Mouse (Mus musculus): ENCODE measurements around the gene Ifitm2. TPM values are rescaled to one million over a fixed set of nuclear protein-coding genes. Genes with fewer than 3 reads are reported as not detected.

Ifitm2 gene
- polyA plus RNA-seq, 1 experiment from 2014 or later = 798 TPM

GRCm38 (mm10) chr7:140907697-140908096 lies 48.1 kb downstream of the Ifitm2 start:
- no peaks in the 10 kb centered on the region for H3K36me3 ChIP-seq (replicated peaks; ENCODE audit: insufficient read depth, low read length)
- no peak for DNase-seq
- H3K9ac ChIP-seq (replicated peaks) = no peak overlapping the region
- H3K4me1 ChIP-seq (ENCODE audit: insufficient read depth) = peaks cover 5% of the 10 kb centered on the region
- H3K4me3 ChIP-seq (ENCODE audit: low read depth, low read length) = no peak overlapping the region
- TF ChIP-seq CTCF (IDR thresholded peaks at IDR 0.05; ENCODE audit: low read depth) = peak; percentile 40
- TF ChIP-seq EP300 (IDR thresholded peaks at IDR 0.05; ENCODE audit: low read depth) = no peak
- peak overlapping the region; percentile 86 for H3K27ac ChIP-seq (ENCODE audit: low read depth)
- no peak for ATAC-seq
- peak overlapping the region; percentile 64 for H3K4me2 ChIP-seq (ENCODE audit: low read depth, low read length)
- WGBS (ENCODE audit: insufficient replicate concordance) = 75% methylated on average over 7 of the region's 7 CpGs
- H3K27me3 ChIP-seq (ENCODE audit: insufficient read depth, low read length) = no peaks in the 10 kb centered on the region
- H3K9me3 ChIP-seq (ENCODE audit: low read length) = no peaks in the 10 kb centered on the region

- H3K9ac ChIP-seq (replicated peaks) = peak overlapping the region; percentile 61
- H3K27ac ChIP-seq (ENCODE audit: low read depth) = peak overlapping the region; percentile 86
- DNase-seq = no peak
- WGBS (ENCODE audit: insufficient replicate concordance) = 71% methylated on average over 13 of the region's 13 CpGs
- no peaks in the 10 kb centered on the region for H3K27me3 ChIP-seq (ENCODE audit: insufficient read depth, low read length)
- H3K36me3 ChIP-seq (replicated peaks; ENCODE audit: insufficient read depth, low read length) = no peaks in the 10 kb centered on the region
- TF ChIP-seq CTCF (IDR thresholded peaks at IDR 0.05; ENCODE audit: low read depth) (no peak), EP300 (IDR thresholded peaks at IDR 0.05; ENCODE audit: low read depth) (no peak)
- no peaks in the 10 kb centered on the region; the same call in none of the 2 replicates for H3K4me1 ChIP-seq (ENCODE audit: insufficient read depth)
- no peaks in the 10 kb centered on the region for H3K9me3 ChIP-seq (ENCODE audit: low read length)
- H3K4me3 ChIP-seq (ENCODE audit: low read depth, low read length) = peak overlapping the region; percentile 45
- H3K4me2 ChIP-seq (ENCODE audit: low read depth, low read length) = peak overlapping the region; percentile 64
- no peak for ATAC-seq
Measured at GRCm38 (mm10) chr7:140907131-140907530, 48.7 kb downstream of the Ifitm2 start.

- peak overlapping the region; percentile 64 for H3K4me2 ChIP-seq (ENCODE audit: low read depth, low read length)
- no peaks in the 10 kb centered on the region for H3K36me3 ChIP-seq (replicated peaks; ENCODE audit: insufficient read depth, low read length)
- H3K9me3 ChIP-seq (ENCODE audit: low read length) = no peaks in the 10 kb centered on the region
- ATAC-seq (peak; percentile 67), DNase-seq (no peak)
- H3K4me3 ChIP-seq (ENCODE audit: low read depth, low read length) = peak overlapping the region; percentile 45
- peak overlapping the region; percentile 61; the same call in 1 of the 2 replicates for H3K9ac ChIP-seq (replicated peaks)
- peak overlapping the region; percentile 86 for H3K27ac ChIP-seq (ENCODE audit: low read depth)
- no peaks in the 10 kb centered on the region; the same call in 1 of the 2 replicates for H3K4me1 ChIP-seq (ENCODE audit: insufficient read depth)
- WGBS (ENCODE audit: insufficient replicate concordance) = 42% methylated on average over 2 of the region's 2 CpGs
- no peak for TF ChIP-seq CTCF (IDR thresholded peaks at IDR 0.05; ENCODE audit: low read depth)
- no peak for TF ChIP-seq EP300 (IDR thresholded peaks at IDR 0.05; ENCODE audit: low read depth)
- no peaks in the 10 kb centered on the region for H3K27me3 ChIP-seq (ENCODE audit: insufficient read depth, low read length)
Measured at GRCm38 (mm10) chr7:140905642-140906081, 50.1 kb downstream of the Ifitm2 start.

Other genes starting within 250 kb of the Ifitm2 start
- 556 and 629 TPM in 2 replicates for gene Cyp2e1, start 192.2 kb downstream of the Ifitm2 start, polyA plus RNA-seq (2015; fragmentation: Nextera tagmentation; extraction: Ambion mirVana)
- not detected in 2 replicates for gene Syce1, start 168.1 kb downstream of the Ifitm2 start, polyA plus RNA-seq (2015; fragmentation: Nextera tagmentation; extraction: Ambion mirVana)
- gene Zfp941, start 133.8 kb downstream of the Ifitm2 start, polyA plus RNA-seq (2015; fragmentation: Nextera tagmentation; extraction: Ambion mirVana) = 0.14 and 0.21 TPM in 2 replicates
- gene Urah, start 121.0 kb downstream of the Ifitm2 start, polyA plus RNA-seq (2015; fragmentation: Nextera tagmentation; extraction: Ambion mirVana) = 316 TPM in 2 replicates
- not detected in 2 replicates for gene Scgb1c1, start 110.4 kb downstream of the Ifitm2 start, polyA plus RNA-seq (2015; fragmentation: Nextera tagmentation; extraction: Ambion mirVana)
- not detected in 2 replicates for gene Odf3, start 108.2 kb downstream of the Ifitm2 start, polyA plus RNA-seq (2015; fragmentation: Nextera tagmentation; extraction: Ambion mirVana)
- gene Gm45785, start 99.7 kb downstream of the Ifitm2 start, polyA plus RNA-seq (2015; fragmentation: Nextera tagmentation; extraction: Ambion mirVana) = not detected in 2 replicates
- 15.9 and 17.1 TPM in 2 replicates for gene Ric8a, start 99.0 kb downstream of the Ifitm2 start, polyA plus RNA-seq (2015; fragmentation: Nextera tagmentation; extraction: Ambion mirVana)
- 30.7 and 35.9 TPM in 2 replicates for gene Bet1l, start 98.4 kb downstream of the Ifitm2 start, polyA plus RNA-seq (2015; fragmentation: Nextera tagmentation; extraction: Ambion mirVana)
- 106 and 112 TPM in 2 replicates for gene Psmd13, start 74.0 kb downstream of the Ifitm2 start, polyA plus RNA-seq (2015; fragmentation: Nextera tagmentation; extraction: Ambion mirVana)
- 66.2 and 66.9 TPM in 2 replicates for gene Sirt3, start 73.7 kb downstream of the Ifitm2 start, polyA plus RNA-seq (2015; fragmentation: Nextera tagmentation; extraction: Ambion mirVana)
- 1.2 and 12.7 TPM in 2 replicates for gene Cox8b, start 55.5 kb downstream of the Ifitm2 start, polyA plus RNA-seq (2015; fragmentation: Nextera tagmentation; extraction: Ambion mirVana)
- gene Nlrp6, start 35.1 kb downstream of the Ifitm2 start, polyA plus RNA-seq (2015; fragmentation: Nextera tagmentation; extraction: Ambion mirVana) = 16.7 and 18.8 TPM in 2 replicates
- 5.5 and 6.3 TPM in 2 replicates for gene Pgghg, start 14.6 kb downstream of the Ifitm2 start, polyA plus RNA-seq (2015; fragmentation: Nextera tagmentation; extraction: Ambion mirVana)
- 0.41 and 0.48 TPM in 2 replicates for gene Ifitm5, start 5.7 kb downstream of the Ifitm2 start, polyA plus RNA-seq (2015; fragmentation: Nextera tagmentation; extraction: Ambion mirVana)
- 0.59 TPM in 1 of 2 replicates, not detected in the other for gene Gm45717, start 50 bp downstream of the Ifitm2 start, polyA plus RNA-seq (2015; fragmentation: Nextera tagmentation; extraction: Ambion mirVana)
- 33.4 and 38.6 TPM in 2 replicates for gene Ifitm1, start 11.2 kb upstream of the Ifitm2 start, polyA plus RNA-seq (2015; fragmentation: Nextera tagmentation; extraction: Ambion mirVana)
- gene Ifitm3, start 54.8 kb upstream of the Ifitm2 start, polyA plus RNA-seq (2015; fragmentation: Nextera tagmentation; extraction: Ambion mirVana) = 295 and 298 TPM in 2 replicates
- gene Ifitm6, start 61.9 kb upstream of the Ifitm2 start, polyA plus RNA-seq (2015; fragmentation: Nextera tagmentation; extraction: Ambion mirVana) = 53.6 and 54.4 TPM in 2 replicates
- gene Gm17387, start 73.1 kb upstream of the Ifitm2 start, polyA plus RNA-seq (2015; fragmentation: Nextera tagmentation; extraction: Ambion mirVana) = not detected in 2 replicates
- gene B4galnt4, start 105.1 kb upstream of the Ifitm2 start, polyA plus RNA-seq (2015; fragmentation: Nextera tagmentation; extraction: Ambion mirVana) = 0.15 and 0.34 TPM in 2 replicates
- 1.4 and 1.5 TPM in 2 replicates for gene Pkp3, start 122.2 kb upstream of the Ifitm2 start, polyA plus RNA-seq (2015; fragmentation: Nextera tagmentation; extraction: Ambion mirVana)
- gene Sigirr, start 144.6 kb upstream of the Ifitm2 start, polyA plus RNA-seq (2015; fragmentation: Nextera tagmentation; extraction: Ambion mirVana) = 18.0 and 20.1 TPM in 2 replicates
- gene Ano9, start 161.8 kb upstream of the Ifitm2 start, polyA plus RNA-seq (2015; fragmentation: Nextera tagmentation; extraction: Ambion mirVana) = 1.4 and 1.8 TPM in 2 replicates
- gene Ptdss2, start 166.4 kb upstream of the Ifitm2 start, polyA plus RNA-seq (2015; fragmentation: Nextera tagmentation; extraction: Ambion mirVana) = 57.9 and 71.0 TPM in 2 replicates
- 55.2 and 55.7 TPM in 2 replicates for gene Rnh1, start 216.9 kb upstream of the Ifitm2 start, polyA plus RNA-seq (2015; fragmentation: Nextera tagmentation; extraction: Ambion mirVana)
- 44.0 and 46.2 TPM in 2 replicates for gene Hras, start 238.0 kb upstream of the Ifitm2 start, polyA plus RNA-seq (2015; fragmentation: Nextera tagmentation; extraction: Ambion mirVana)
- 2.0 and 2.2 TPM in 2 replicates for gene Lrrc56, start 238.2 kb upstream of the Ifitm2 start, polyA plus RNA-seq (2015; fragmentation: Nextera tagmentation; extraction: Ambion mirVana)

Data from liver, postnatal 0 days (tissue).